Mouse (Mus musculus): ENCODE results near the gene Vps33b. TPM values are rescaled to one million over a fixed set of nuclear protein-coding genes. Genes with fewer than 3 reads are reported as not detected.

Gene Vps33b
- polyA plus RNA-seq, 1 experiment from 2014 or later: 27.8 TPM

DNA sequence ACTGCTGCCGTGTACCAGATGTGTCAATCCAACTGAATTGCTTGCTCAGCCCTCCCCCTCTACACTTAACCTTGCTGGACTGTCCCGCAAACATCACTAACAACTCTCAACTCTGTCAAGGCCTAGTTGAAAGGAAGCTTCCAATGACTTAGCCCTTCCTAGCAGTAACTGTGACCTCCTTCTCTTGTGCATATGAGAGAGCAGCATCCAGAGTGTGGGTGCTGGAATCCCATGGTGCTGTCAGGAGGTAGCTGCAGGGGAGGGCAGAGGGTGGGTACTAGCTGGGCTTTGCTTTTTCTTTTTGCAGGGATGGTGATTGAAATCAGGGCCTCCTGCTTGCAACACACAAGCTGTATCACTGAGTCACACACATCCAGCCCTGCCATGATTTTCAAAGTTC is 4.0 kb downstream of the Vps33b start:
- Histone ChIP-seq H3K27me3 (replicated peaks) (no peaks in the 10 kb centered on the region), H3K4me3 (replicated peaks) (no peak overlapping the region), H3K4me1 (peaks cover 26% of the 10 kb centered on the region), H3K9me3 (replicated peaks) (no peaks in the 10 kb centered on the region; the same call in 1 of the 2 replicates), H3K27ac (replicated peaks) (no peak overlapping the region), H3K4me2 (no peak overlapping the region), H3K9ac (replicated peaks) (no peak overlapping the region), H3K36me3 (peaks cover 63% of the 10 kb centered on the region)
- 93% methylated on average over 2 of the region's 2 CpGs for WGBS
- ATAC-seq (ENCODE audit: low FRiP score): no peak

DNA sequence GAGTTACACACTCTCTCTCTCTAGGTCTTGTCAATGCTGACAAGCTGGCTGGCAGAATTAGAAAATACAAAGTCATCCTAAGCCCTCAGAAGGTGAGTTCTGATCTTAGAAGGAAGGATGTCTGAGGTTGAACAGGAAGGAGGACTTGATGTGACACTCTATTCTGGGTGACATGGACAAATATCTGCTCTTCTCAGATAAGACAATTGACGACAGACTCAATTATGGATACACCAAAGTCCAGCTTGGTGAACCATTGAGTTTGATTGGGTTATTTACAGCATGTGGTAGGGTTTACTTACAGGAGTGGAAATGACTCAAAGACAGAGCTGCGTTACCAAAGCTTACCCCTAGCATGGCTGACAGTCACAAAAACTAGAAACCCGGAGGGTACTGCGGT is 6.9 kb downstream of the Vps33b start:
- no peak overlapping the region for H3K27ac ChIP-seq (replicated peaks)
- 94% methylated on average over 4 of the region's 4 CpGs for WGBS
- H3K27me3 ChIP-seq (replicated peaks): no peaks in the 10 kb centered on the region
- H3K4me3 ChIP-seq (replicated peaks): no peak overlapping the region
- no peak for ATAC-seq (ENCODE audit: low FRiP score)
- H3K4me2 ChIP-seq: no peak overlapping the region
- H3K9me3 ChIP-seq (replicated peaks): no peaks in the 10 kb centered on the region; the same call in 1 of the 2 replicates
- H3K4me1 ChIP-seq: 0 out of 2 replicates have a peak, but pooled peaks cover 5% of the 10 kb centered on the region
- peaks cover 92% of the 10 kb centered on the region for H3K36me3 ChIP-seq
- H3K9ac ChIP-seq (replicated peaks): no peak overlapping the region

DNA sequence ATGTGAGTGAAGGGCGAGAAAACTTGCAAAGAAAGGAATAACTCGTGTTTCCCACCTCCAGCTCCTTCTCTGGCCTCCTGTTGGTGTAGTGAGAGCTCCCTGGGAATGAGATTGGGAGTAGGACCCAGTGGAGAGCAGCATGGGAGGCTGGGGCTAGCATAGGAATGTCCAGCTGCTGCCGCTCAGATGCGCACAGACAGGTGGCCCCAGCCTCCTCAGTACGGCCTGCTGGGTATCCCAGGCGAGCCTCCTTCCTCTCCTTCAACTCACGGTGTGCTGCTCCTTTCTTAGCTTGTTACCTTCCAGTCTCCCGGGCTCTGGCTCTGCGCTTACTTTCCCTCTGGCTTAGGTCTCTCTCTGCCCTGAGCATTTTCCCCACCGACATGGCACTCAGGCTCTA is 10.6 kb downstream of the Vps33b start:
- no peaks in the 10 kb centered on the region for H3K4me1 ChIP-seq
- 87% methylated on average over 10 of the region's 10 CpGs for WGBS
- H3K9ac ChIP-seq (replicated peaks): no peak overlapping the region
- no peaks in the 10 kb centered on the region for H3K27me3 ChIP-seq (replicated peaks)
- no peak overlapping the region for H3K27ac ChIP-seq (replicated peaks)
- no peak overlapping the region for H3K4me3 ChIP-seq (replicated peaks)
- ATAC-seq (ENCODE audit: low FRiP score): no peak
- no peak overlapping the region for H3K4me2 ChIP-seq
- peaks cover 91% of the 10 kb centered on the region for H3K36me3 ChIP-seq
- no peaks in the 10 kb centered on the region; the same call in 1 of the 2 replicates for H3K9me3 ChIP-seq (replicated peaks)

GRCm38 (mm10) chr7:80280998-80281397 is 11.5 kb downstream of the Vps33b start:
- no peak overlapping the region for H3K4me3 ChIP-seq (replicated peaks)
- H3K4me1 ChIP-seq: no peaks in the 10 kb centered on the region
- no peak overlapping the region for H3K9ac ChIP-seq (replicated peaks)
- peaks cover 92% of the 10 kb centered on the region for H3K36me3 ChIP-seq
- WGBS: 95% methylated on average over 2 of the region's 2 CpGs
- H3K9me3 ChIP-seq (replicated peaks): no peaks in the 10 kb centered on the region
- no peak overlapping the region for H3K27ac ChIP-seq (replicated peaks)
- H3K4me2 ChIP-seq: no peak overlapping the region
- ATAC-seq (ENCODE audit: low FRiP score): no peak
- H3K27me3 ChIP-seq (replicated peaks): no peaks in the 10 kb centered on the region

DNA sequence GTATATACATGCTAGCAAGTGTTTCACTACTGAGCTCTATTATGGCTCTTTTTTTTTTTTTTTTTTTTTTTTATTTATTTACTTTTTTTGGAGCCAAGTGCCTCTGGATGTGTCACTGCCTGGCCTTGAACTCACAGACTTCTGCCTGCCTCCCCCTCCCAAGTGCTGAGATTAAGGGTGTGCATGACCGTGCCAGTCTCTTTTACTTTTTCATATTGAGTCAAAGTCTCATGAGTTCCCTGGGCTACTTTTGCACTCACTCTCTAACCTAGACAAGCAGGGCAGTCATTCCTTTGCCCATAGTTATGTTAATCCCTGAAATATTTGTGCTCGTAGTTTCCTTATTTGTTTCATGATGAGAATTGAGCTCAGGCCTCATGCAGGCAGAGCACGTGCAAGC is 12.2 kb downstream of the Vps33b start:
- Histone ChIP-seq H3K9ac (replicated peaks) (no peak overlapping the region), H3K4me1 (no peaks in the 10 kb centered on the region), H3K4me2 (no peak overlapping the region), H3K27ac (replicated peaks) (no peak overlapping the region), H3K4me3 (replicated peaks) (no peak overlapping the region), H3K36me3 (peaks cover 92% of the 10 kb centered on the region), H3K27me3 (replicated peaks) (no peaks in the 10 kb centered on the region), H3K9me3 (replicated peaks) (no peaks in the 10 kb centered on the region)
- no peak for ATAC-seq (ENCODE audit: low FRiP score)
- 91% methylated on average over 3 of the region's 3 CpGs for WGBS

DNA sequence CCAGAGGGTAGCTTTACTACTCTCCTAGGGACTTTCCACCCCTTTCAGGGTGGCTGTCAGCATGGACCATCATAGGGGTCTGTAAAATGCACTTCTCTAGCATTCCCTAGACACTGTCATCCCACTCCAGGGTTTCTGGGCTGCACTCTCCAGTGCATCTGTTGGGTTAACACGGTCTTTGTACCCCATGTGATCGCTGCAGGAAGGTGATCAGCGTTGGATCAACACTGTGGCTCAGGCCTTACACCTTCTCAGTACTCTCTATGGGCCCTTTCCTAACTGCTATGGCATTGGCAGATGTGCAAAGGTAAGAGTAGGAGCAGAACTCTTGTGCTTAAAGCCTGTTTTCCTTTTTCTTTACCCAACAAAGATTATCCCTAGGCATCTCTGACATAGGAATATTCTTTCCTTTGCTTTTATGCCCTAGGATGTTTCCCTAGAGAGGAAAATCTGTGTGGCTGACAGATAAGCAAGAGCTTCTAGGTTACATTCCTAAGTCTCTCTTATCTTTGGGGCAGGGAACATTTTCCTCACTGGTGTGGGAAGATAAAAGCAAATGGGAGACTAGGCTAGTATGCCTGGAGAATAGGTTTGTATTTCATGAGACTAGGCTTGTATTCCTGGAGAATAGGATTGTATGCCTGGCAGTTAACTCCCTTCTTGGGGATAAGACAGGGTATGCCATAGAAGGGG is 13.9 kb downstream of the Vps33b start:
- Histone ChIP-seq H3K4me2 (no peak overlapping the region), H3K4me1 (no peaks in the 10 kb centered on the region), H3K27me3 (replicated peaks) (no peaks in the 10 kb centered on the region), H3K4me3 (replicated peaks) (no peak overlapping the region), H3K36me3 (peaks cover 92% of the 10 kb centered on the region), H3K27ac (replicated peaks) (no peak overlapping the region), H3K9ac (replicated peaks) (no peak overlapping the region), H3K9me3 (replicated peaks) (no peaks in the 10 kb centered on the region)
- ATAC-seq (ENCODE audit: low FRiP score): no peak
- WGBS: 97% methylated on average over 3 of the region's 3 CpGs

DNA sequence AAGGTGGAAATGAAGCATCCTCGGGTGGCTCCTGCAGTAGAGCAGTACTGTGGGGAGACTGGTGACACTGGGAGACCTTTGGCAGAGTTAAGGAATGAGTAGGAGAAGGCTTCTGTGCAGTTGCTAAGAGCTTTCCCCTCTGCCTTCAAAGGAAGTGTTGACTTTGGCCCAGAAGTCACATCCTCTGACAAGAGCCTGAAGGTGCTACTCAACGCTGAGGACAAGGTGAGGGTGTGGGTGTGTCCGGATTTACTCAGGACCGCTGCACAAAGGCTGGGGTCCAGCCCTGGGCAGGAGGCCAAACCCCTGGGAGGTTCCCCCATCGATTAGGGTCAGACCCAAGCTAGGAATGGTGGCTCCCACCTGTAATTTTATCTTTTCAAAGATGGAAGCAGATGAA is 14.9 kb downstream of the Vps33b start:
- Histone ChIP-seq H3K27me3 (replicated peaks) (no peaks in the 10 kb centered on the region), H3K4me3 (replicated peaks) (no peak overlapping the region), H3K36me3 (peaks cover 88% of the 10 kb centered on the region), H3K4me1 (no peaks in the 10 kb centered on the region), H3K4me2 (no peak overlapping the region), H3K9ac (replicated peaks) (no peak overlapping the region), H3K27ac (replicated peaks) (no peak overlapping the region), H3K9me3 (replicated peaks) (no peaks in the 10 kb centered on the region)
- over 99% methylated on average over 5 of the region's 5 CpGs for WGBS
- ATAC-seq (ENCODE audit: low FRiP score): no peak

- H3K4me3 ChIP-seq (replicated peaks): no peak overlapping the region
- H3K36me3 ChIP-seq: peaks cover 86% of the 10 kb centered on the region
- no peak overlapping the region for H3K9ac ChIP-seq (replicated peaks)
- no peaks in the 10 kb centered on the region for H3K27me3 ChIP-seq (replicated peaks)
- H3K4me2 ChIP-seq: no peak overlapping the region
- H3K27ac ChIP-seq (replicated peaks): no peak overlapping the region
- no peak for ATAC-seq (ENCODE audit: low FRiP score)
- no peaks in the 10 kb centered on the region for H3K4me1 ChIP-seq
- H3K9me3 ChIP-seq (replicated peaks): no peaks in the 10 kb centered on the region
- 95% methylated on average over 6 of the region's 6 CpGs for WGBS
Measured at GRCm38 (mm10) chr7:80285725-80286124, 16.3 kb downstream of the Vps33b start.

DNA sequence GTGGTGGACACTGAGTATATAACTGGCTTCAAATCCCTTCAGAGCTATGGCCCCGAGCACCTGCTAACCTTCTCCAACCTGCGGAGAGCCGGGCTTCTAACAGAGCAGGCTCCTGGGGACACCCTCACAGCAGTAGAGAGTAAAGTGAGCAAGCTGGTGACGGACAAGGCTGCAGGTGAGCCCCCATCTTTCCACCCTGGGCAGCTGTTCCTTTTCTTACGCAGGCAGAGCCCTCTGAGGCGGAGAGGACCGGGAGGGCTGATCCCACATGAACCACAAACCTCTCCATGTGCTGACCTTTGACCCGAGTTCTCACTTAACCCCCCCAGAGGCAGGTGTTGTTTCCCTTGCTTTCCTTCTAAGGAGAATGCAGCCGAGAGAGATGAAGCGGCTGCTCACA is 18.3 kb downstream of the Vps33b start:
- H3K9ac ChIP-seq (replicated peaks): no peak overlapping the region
- H3K27me3 ChIP-seq (replicated peaks): no peaks in the 10 kb centered on the region
- ATAC-seq (ENCODE audit: low FRiP score): no peak
- 88% methylated on average over 10 of the region's 10 CpGs for WGBS
- H3K4me3 ChIP-seq (replicated peaks): no peak overlapping the region
- no peaks in the 10 kb centered on the region for H3K9me3 ChIP-seq (replicated peaks)
- no peaks in the 10 kb centered on the region for H3K4me1 ChIP-seq
- H3K27ac ChIP-seq (replicated peaks): no peak overlapping the region
- H3K36me3 ChIP-seq: peaks cover 84% of the 10 kb centered on the region
- no peak overlapping the region for H3K4me2 ChIP-seq

- H3K4me1 ChIP-seq: peaks cover 8% of the 10 kb centered on the region
- peaks cover 24% of the 10 kb centered on the region for H3K36me3 ChIP-seq
- H3K4me2 ChIP-seq: peak within 1 kb of the TSS; percentile 93
- H3K9ac ChIP-seq (replicated peaks): peak within 1 kb of the TSS; percentile 47
- peak within 1 kb of the TSS; percentile 62 for H3K4me3 ChIP-seq (replicated peaks)
- H3K27ac ChIP-seq (replicated peaks): peak within 1 kb of the TSS; percentile 72
- no peaks in the 10 kb centered on the region for H3K9me3 ChIP-seq (replicated peaks)
- peak; percentile 99 for ATAC-seq (ENCODE audit: low FRiP score)
- H3K27me3 ChIP-seq (replicated peaks): no peaks in the 10 kb centered on the region
- WGBS: under 1% methylated on average over 52 of the region's 52 CpGs
Measured at GRCm38 (mm10) chr7:80294062-80294763, 24.8 kb downstream of the Vps33b start, which contains the start of gene Prc1. Prc1 (plus strand) TSS chr7:80294450.

DNA sequence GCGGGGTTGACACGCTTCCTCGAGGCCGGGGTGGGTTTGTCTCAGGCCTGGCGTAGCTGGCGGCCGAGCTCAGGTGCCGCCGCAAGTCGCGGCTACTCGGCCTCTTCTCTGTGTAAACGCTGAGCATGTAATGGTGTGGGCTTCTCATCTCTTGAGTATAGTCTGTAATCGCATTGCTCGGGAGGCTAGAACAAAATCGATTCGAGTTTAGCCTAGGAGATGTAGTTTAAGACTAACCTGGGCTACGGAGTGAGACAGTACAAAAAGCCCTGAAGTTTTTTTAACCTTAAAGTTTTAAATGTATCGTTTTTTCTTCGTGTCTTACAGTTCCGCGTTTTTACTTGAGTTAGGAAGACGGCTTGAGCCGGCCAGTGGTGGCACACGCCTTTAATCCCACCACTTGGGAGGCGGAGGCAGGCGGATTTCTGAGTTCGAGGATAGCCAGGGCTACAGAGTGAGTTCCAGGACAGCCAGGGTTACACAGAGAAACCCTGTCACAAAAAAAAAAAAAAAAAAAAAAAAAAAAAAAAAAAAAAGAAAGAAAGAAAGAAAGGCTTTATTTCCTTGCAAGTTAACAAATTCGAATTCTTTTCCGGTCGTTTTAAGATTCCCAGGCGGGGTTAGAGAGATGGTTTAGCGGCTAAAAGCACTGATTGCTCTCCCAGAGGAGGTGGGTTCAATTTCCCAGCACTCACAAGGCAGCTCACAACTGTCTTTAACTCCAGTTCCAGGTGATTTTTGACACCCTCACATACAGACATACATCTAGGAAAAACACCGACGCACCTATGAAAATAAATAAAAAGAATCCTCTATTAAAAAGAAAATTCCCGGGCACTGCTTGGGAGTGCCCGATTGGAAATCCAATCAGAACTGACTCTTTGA is 25.6 kb downstream of the Vps33b start:
- 9% methylated on average over 37 of the region's 37 CpGs for WGBS
- Histone ChIP-seq H3K9me3 (replicated peaks) (no peaks in the 10 kb centered on the region), H3K4me3 (replicated peaks) (peak overlapping the region; percentile 62), H3K4me2 (peak overlapping the region; percentile 93), H3K27ac (replicated peaks) (peak overlapping the region; percentile 42), H3K27me3 (replicated peaks) (no peaks in the 10 kb centered on the region), H3K9ac (replicated peaks) (peak overlapping the region; percentile 47), H3K4me1 (peaks cover 8% of the 10 kb centered on the region), H3K36me3 (peaks cover 19% of the 10 kb centered on the region)
- peak; percentile 66; the same call in 1 of the 2 replicates for ATAC-seq (ENCODE audit: low FRiP score)
